Mouse (Mus musculus) heart, embryonic 14.5 days (tissue): ENCODE measurements around the gene Dab1. TPM values are rescaled to one million over a fixed set of nuclear protein-coding genes. Genes with fewer than 3 reads are reported as not detected.

Experiments used
- ATAC-seq: fragments of 200-750 bp; cut with Nextera tagmentation; 2 replicates; pipeline ENCODE4 v1.8.0; 2017; ENCODE audit warnings: low read depth, moderate TSS enrichment; ENCODE audit not compliant: insufficient number of reproducible peaks, insufficient read depth, low FRiP score
- H3K27ac ChIP-seq, 2 experiments: fragments of 200-500 bp in 1 of 2; fragments of 300-500 bp in 1 of 2; sonication (generic) in 1 of 2; replicated peaks in 1 of 2; 2 replicates each; pipeline ENCODE4 v1.5.1; 2012 to 2014; ENCODE audit warnings: low read depth in 2 of 2, low read length in 2 of 2, control low read depth in 1 of 2, mild to moderate bottlenecking in 1 of 2, mixed read lengths in 1 of 2; ENCODE audit not compliant: control insufficient read depth in 1 of 2, insufficient read depth in 1 of 2
- H3K27me3 ChIP-seq: fragments of 300-500 bp; sonication (generic); 2 replicates; pipeline ENCODE4 v1.6.1; 2014; ENCODE audit warnings: mild to moderate bottlenecking, low read length, control low read depth; ENCODE audit not compliant: control insufficient read depth, insufficient read depth
- H3K36me3 ChIP-seq: fragments of 300-500 bp; sonication (generic); 2 replicates; pipeline ENCODE4 v1.6.1; 2014; ENCODE audit warnings: mild to moderate bottlenecking, control low read depth, low read length, mixed read lengths; ENCODE audit not compliant: control insufficient read depth, insufficient read depth
- H3K4me1 ChIP-seq, 2 experiments: fragments of 200-500 bp in 1 of 2; fragments of 300-500 bp in 1 of 2; sonication (generic) in 1 of 2; 2 replicates each; pipeline ENCODE4 v1.6.1; 2012 to 2014; ENCODE audit warnings: low read length in 2 of 2, control low read depth in 1 of 2, mixed read lengths in 1 of 2; ENCODE audit not compliant: control insufficient read depth in 2 of 2, insufficient read depth in 2 of 2
- H3K4me2 ChIP-seq: fragments of 300-500 bp; sonication (generic); 2 replicates; pipeline ENCODE4 v1.6.1; 2014; ENCODE audit warnings: mild to moderate bottlenecking, low read length
- H3K4me3 ChIP-seq, 2 experiments: fragments of 200-500 bp in 1 of 2; fragments of 300-500 bp in 1 of 2; sonication (generic) in 1 of 2; 2 replicates each; pipeline ENCODE4 v1.5.1; 2012 to 2014; ENCODE audit warnings: low read length in 2 of 2, mild to moderate bottlenecking in 2 of 2, control low read depth in 1 of 2, low read depth in 1 of 2, moderate library complexity in 1 of 2; ENCODE audit not compliant: control insufficient read depth in 1 of 2, insufficient read depth in 1 of 2
- H3K9ac ChIP-seq: fragments of 300-500 bp; sonication (generic); 2 replicates; pipeline ENCODE4 v1.6.1; 2014; ENCODE audit warnings: mild to moderate bottlenecking, low read length
- H3K9me3 ChIP-seq: fragments of 300-500 bp; sonication (generic); 2 replicates; pipeline ENCODE4 v1.6.1; 2016; ENCODE audit warnings: low read length, control low read depth; ENCODE audit not compliant: control insufficient read depth
- WGBS: fragments of 180-500 bp; shearing (Covaris S2); extraction: QIAGEN DNeasy Blood & Tissue Kit; methylation state at CpG from one replicate; pipeline ENCODE4 v1.1.7; 2014; 5-methylcytosine and 5-hydroxymethylcytosine counted together
- polyA plus RNA-seq: library from polyadenylated mRNA; unstranded; fragments of >200 nt; fragmentation: Nextera tagmentation; extraction: Ambion mirVana; gene quantifications from 2 replicates; pipeline ENCODE4 v1.2.1, GENCODE M21; 2014

Dab1 gene
- polyA plus RNA-seq, 1 experiment from 2014 or later: 0.99 TPM

DNA sequence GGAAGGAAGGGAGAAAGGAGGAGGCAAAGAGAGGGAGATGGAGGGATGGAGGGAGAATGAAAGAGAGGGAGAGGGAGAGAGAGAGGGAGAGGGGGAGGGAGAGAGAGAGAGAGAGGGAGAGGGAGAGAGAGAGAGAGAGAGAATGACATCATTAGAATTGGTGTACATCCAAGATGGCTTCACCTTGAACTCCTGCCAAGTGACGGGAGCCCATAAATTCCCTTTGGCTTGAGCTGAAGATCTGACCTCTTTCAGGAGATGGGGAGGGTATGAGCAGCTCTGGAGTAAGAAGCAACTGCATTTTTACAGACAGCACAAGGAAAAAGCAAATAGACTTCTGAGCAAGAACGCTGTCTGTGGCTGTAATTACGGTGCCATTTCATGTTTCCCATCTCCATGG is 4.1 kb upstream of the Dab1 start:
- H3K9ac ChIP-seq: no peak overlapping the region
- WGBS: 78% methylated on average over 3 of the region's 3 CpGs
- no peaks in the 10 kb centered on the region for H3K36me3 ChIP-seq
- no peaks in the 10 kb centered on the region; a peak in 1 of 4 replicates for H3K4me1 ChIP-seq
- peaks cover 30% of the 10 kb centered on the region for H3K27me3 ChIP-seq
- H3K4me3 ChIP-seq: no peak overlapping the region
- no peak for ATAC-seq
- H3K4me2 ChIP-seq: no peak overlapping the region
- H3K27ac ChIP-seq: no peak overlapping the region
- no peaks in the 10 kb centered on the region for H3K9me3 ChIP-seq

DNA sequence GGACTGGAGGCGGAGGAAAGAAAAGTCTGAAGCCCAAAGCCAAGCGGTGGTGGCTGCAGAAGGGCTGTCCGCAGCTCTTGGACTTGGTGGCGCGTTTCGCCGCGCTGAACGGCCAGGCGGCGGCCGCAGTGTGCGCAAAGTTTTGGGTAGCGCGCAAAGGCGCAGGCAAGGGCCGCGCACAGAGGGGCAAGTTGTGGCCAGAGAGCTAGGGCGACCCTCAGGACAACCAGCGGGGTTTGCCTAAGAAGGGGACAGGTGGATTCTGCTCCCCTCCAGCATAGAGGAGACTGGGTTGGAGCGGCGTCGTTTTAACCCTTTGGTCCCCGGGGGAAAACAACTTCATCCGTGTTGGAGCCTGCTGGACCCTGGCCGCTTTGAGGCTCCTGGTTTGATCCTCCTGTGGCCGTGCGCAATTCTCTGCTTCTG is 800 bp downstream of the Dab1 start:
- Histone ChIP-seq H3K27me3 (peaks cover 63% of the 10 kb centered on the region), H3K9me3 (no peaks in the 10 kb centered on the region), H3K36me3 (no peaks in the 10 kb centered on the region), H3K4me3 (peak overlapping the region; percentile 11 to 28), H3K4me1 (no peaks in the 10 kb centered on the region; a peak in 1 of 4 replicates), H3K4me2 (peak overlapping the region; percentile 61), H3K9ac (no peak overlapping the region), H3K27ac (no peak overlapping the region)
- ATAC-seq: no peak
- under 1% methylated on average over 28 of the region's 28 CpGs for WGBS

DNA sequence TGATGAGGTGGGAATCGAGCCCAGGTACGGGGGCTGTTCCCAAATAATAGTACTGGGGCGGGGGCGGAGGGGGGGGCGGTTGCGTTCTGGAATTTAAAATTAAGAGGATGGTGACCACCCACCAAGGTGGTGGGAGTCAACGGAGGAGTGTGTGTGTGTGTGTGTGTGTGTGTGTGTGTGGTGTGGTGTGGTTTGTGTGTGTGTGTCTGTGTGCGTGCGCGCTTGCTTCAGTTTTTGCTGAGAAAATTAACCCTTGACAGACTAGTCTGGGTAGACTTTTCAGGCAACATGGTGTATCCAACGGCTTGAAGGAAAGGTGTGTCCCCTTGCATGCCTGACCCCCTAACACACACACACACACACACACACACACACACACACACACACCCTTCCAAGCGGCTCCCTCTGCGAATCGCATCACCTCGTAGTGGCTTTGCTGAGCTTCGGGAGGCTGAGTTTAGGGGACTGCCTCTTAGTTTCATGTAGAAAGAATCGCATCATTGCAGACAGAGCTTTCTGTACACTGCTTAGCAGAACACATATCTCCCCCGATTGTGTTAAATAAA is 1.5 kb downstream of the Dab1 start:
- no peaks in the 10 kb centered on the region; a peak in 1 of 4 replicates for H3K4me1 ChIP-seq
- peaks cover 63% of the 10 kb centered on the region for H3K27me3 ChIP-seq
- no peak overlapping the region for H3K9ac ChIP-seq
- no peak for ATAC-seq
- H3K27ac ChIP-seq: no peak overlapping the region
- no peaks in the 10 kb centered on the region for H3K9me3 ChIP-seq
- no peak overlapping the region for H3K4me2 ChIP-seq
- WGBS: 20% methylated on average over 18 of the region's 18 CpGs
- H3K36me3 ChIP-seq: no peaks in the 10 kb centered on the region
- no peak overlapping the region for H3K4me3 ChIP-seq

DNA sequence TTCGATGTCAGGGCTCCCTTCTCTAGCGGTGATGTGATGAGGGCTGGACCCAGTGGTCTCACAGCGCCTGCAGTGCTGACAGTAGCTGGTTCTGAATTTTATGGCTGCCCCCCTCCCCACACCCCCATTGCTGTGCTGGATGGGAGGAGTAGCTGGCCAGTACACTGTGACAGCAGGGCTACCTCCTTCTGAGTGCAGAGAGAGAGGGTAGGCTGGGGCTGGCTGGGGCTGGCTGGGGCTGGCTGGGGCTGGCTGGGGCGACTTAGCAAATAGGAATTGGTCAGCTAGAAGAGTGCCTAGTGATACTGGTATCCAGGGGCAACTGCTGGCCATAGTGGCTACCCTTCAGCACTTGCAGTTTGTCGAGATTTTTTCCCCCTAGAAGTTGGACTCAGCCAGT is 2.4 kb downstream of the Dab1 start:
- Histone ChIP-seq H3K9me3 (no peaks in the 10 kb centered on the region), H3K4me2 (no peak overlapping the region), H3K4me3 (no peak overlapping the region), H3K9ac (no peak overlapping the region), H3K4me1 (no peaks in the 10 kb centered on the region; a peak in 1 of 4 replicates), H3K36me3 (no peaks in the 10 kb centered on the region), H3K27ac (no peak overlapping the region), H3K27me3 (peaks cover 63% of the 10 kb centered on the region)
- ATAC-seq: no peak
- 39% methylated on average over 5 of the region's 5 CpGs for WGBS

DNA sequence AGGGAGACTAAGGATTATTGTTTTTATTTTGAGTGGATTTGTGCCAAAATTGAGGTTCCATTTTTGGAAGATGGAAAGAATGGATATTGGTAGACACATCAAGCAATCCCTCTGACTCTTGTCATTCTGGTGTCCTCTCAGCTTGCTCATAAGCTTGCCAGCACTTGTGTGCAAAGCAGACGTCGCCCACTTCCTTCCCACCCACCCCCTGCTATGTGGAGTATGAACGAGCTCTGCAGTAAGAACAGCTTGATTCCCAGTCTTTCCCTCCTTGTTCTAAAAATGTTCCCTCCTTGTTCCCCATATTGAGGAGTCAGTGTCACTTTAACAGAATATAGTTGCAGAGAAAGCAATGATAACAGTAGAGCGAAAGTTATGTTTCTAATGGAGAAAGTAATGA is 11.0 kb downstream of the Dab1 start:
- H3K4me1 ChIP-seq: no peaks in the 10 kb centered on the region
- no peaks in the 10 kb centered on the region for H3K36me3 ChIP-seq
- WGBS: 62% methylated on average over 4 of the region's 4 CpGs
- no peak overlapping the region for H3K9ac ChIP-seq
- H3K27me3 ChIP-seq: no peaks in the 10 kb centered on the region
- no peak for ATAC-seq
- H3K4me3 ChIP-seq: no peak overlapping the region
- H3K27ac ChIP-seq: no peak overlapping the region
- no peak overlapping the region for H3K4me2 ChIP-seq
- H3K9me3 ChIP-seq: no peaks in the 10 kb centered on the region

DNA sequence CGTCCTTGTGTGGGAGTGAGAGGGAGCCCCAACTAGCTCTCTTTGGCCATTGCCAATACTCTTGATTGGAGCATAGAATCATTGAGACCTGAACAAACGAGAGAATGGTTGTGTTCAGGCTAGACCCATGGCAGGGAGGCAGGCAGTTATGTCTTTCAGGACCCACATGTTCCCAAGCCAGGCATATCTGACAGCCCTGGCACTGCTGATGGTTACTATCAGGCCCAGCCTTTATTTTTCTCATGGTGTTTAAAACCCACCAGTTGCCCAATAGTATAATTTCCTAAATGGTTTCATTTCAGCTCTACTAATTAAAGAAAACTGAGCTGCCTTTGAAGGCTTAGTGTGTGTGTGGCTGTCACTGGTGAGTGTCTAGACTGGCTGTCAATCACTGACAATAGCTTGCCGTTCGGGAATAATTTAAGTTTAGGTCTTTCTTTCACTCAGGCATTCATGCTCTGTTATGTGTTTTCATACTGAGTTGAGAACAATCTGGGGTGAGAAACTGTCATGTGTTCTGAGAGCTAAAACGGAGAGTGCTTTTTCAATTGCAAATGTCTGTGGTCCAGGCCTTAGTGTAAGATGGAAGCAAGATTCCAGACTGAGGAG is 17.1 kb downstream of the Dab1 start:
- Histone ChIP-seq H3K27ac (no peak overlapping the region), H3K36me3 (no peaks in the 10 kb centered on the region), H3K27me3 (no peaks in the 10 kb centered on the region), H3K4me2 (no peak overlapping the region), H3K4me3 (no peak overlapping the region), H3K4me1 (no peaks in the 10 kb centered on the region), H3K9me3 (no peaks in the 10 kb centered on the region), H3K9ac (no peak overlapping the region)
- no peak for ATAC-seq
- 59% methylated on average over 5 of the region's 5 CpGs for WGBS

DNA sequence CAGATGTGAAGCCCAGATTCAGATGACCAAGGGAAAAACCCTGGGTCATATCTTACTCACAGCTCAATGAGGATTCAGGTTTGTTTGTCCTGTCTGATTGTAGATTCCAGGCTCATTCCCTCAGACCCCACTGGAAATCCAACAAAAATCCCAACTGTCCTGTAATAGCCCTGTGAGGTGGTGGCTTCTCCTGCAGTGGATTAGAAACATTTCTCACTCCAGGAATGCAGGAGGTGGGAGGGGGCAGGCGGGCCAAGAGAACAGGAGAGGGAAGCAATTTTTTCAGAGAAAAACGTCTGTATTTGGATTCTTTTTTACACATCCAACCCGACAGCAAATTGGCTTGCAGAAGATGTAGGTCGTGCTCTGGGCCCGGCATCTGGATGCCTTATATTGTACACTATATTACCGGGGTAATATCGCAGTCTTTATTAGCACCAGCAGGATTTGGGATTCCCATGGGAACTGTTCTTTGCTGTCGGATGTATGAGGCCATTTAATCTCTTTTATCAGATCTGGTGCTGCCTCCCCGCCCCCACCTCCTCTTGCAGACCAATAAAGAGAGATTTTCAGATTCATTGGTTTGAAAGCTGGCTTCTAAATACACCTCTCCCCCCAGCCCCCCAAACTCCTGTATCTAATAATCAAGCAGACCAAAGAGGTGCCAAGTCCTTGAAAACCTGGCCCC is 29.2 kb downstream of the Dab1 start:
- H3K27ac ChIP-seq: no peak overlapping the region
- no peaks in the 10 kb centered on the region for H3K9me3 ChIP-seq
- no peak overlapping the region for H3K9ac ChIP-seq
- no peak overlapping the region for H3K4me3 ChIP-seq
- no peaks in the 10 kb centered on the region for H3K27me3 ChIP-seq
- H3K36me3 ChIP-seq: no peaks in the 10 kb centered on the region
- 56% methylated on average over 9 of the region's 9 CpGs for WGBS
- H3K4me1 ChIP-seq: no peaks in the 10 kb centered on the region
- no peak overlapping the region for H3K4me2 ChIP-seq
- ATAC-seq: no peak
